ENCODE assay signal across 24 mouse cellular contexts in the genomic region with DNA sequence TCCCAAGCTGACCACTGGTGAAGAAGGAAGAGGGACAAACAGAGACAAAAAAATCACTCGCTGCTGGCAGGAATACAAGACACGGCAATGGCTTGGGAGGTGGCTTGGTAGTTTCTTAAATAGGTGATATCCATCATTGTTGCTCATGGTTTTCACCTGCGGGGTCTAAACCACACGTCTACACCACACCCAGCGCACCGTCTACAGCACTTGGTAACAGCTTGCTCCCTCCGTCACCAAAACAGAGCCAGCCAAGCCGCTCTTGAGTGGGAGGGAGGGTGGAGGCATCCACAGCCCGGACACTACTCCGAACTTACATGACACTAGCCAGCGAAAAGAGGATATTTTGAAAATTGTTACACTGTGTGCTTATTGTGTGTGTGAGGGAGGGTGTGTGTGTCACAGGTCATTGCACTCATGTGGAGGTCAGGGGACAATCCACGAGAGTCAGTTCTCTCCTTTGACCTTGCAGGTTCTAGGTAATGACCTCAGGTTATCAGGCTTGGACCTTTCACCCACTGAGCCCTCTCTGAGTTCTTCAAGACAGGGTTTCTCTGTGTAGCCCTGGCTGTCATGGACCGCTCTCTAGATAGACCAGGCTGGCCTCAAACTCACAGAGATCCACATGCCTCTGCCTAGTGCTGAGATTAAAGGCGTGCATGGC.
DNase-seq lines count a peak whose midpoint lies in the region; ATAC-seq and TF ChIP-seq lines count a peak whose summit lies in the region.
"Had no signal": no experiment of that assay in that cellular context is flagged by ENCODE, and none has a peak within 500 bp of the region (broad histone marks: within the 10 kb centered on the region; RNA-seq: fewer than 3 reads in every experiment).

No protein-coding gene starts in this region.

- no peak for TF ChIP-seq CTCF in E14TG2a.4 (conservative IDR thresholded peaks at IDR 0.05; ENCODE audit: low read length)
- no peak for TF ChIP-seq CTCF in liver, postnatal 0 days (IDR thresholded peaks at IDR 0.05; ENCODE audit: low read depth)
- TF ChIP-seq CTCF in lung, adult 2 months (IDR thresholded peaks at IDR 0.05; ENCODE audit: insufficient read depth, low read length), result no peak

- 0 out of 2 replicates have a peak overlapping the region, but pooled peaks have one; percentile 23 for H3K27ac ChIP-seq in hindbrain, embryonic 10.5 days
- H3K27ac ChIP-seq in hindbrain, embryonic 13.5 days, result no peak overlapping the region
- no peak overlapping the region for H3K27ac ChIP-seq in liver, postnatal 0 days (ENCODE audit: low read depth)
- H3K27ac ChIP-seq: embryonic facial prominence, embryonic 15.5 days; forebrain, embryonic 10.5 days; hindbrain, embryonic 12.5 days; hindbrain, postnatal 0 days; intestine, embryonic 15.5 days had no signal

- WGBS in hindbrain, embryonic 10.5 days, result 91% methylated on average over 14 of the region's 14 CpGs
- 91% methylated on average over 14 of the region's 14 CpGs for WGBS in hindbrain, embryonic 13.5 days
- 89% methylated on average over 14 of the region's 14 CpGs for WGBS in liver, postnatal 0 days (ENCODE audit: insufficient replicate concordance)
- WGBS in lung, adult 2 months, result 88% methylated on average over 14 of the region's 14 CpGs

- no peak for ATAC-seq in hindbrain, embryonic 13.5 days (ENCODE audit: low FRiP score)
- peak; percentile 49; the same call in 1 of the 2 replicates for ATAC-seq in liver, postnatal 0 days
- ATAC-seq: forebrain, embryonic 14.5 days; hindbrain, postnatal 0 days; intestine, embryonic 15.5 days had no signal

- no peak overlapping the region for H3K9ac ChIP-seq in hindbrain, embryonic 13.5 days
- H3K9ac ChIP-seq in liver, postnatal 0 days (replicated peaks), result no peak overlapping the region
- H3K9ac ChIP-seq: embryonic facial prominence, embryonic 15.5 days; heart, embryonic 12.5 days; hindbrain, embryonic 12.5 days; intestine, embryonic 15.5 days had no signal

- DNase-seq in hindbrain, embryonic 10.5 days (ENCODE audit: low spot score), result no peak
- peak; percentile 63 to 66 for DNase-seq in CD8-positive naive resting alpha-beta T cell, adult 2 months (ENCODE audit: low read depth in 2 of 2, low spot score in 2 of 2)
- no peak for DNase-seq in liver, postnatal 0 days
- DNase-seq in adrenal gland, postnatal 14 days, result no peak
- no peak for DNase-seq in lung, adult 2 months
- DNase-seq: adrenal gland, adult 8-10 months; cerebellum, adult 11 months; cerebellum, adult 8-10 months; cerebellum, postnatal 14 days; embryo, embryonic 11 days; gastrocnemius, postnatal 36 days; heart, adult 18-20 months; heart, postnatal 36 days had no signal

- TF ChIP-seq POLR2A in lung, adult 2 months (IDR thresholded peaks at IDR 0.05; ENCODE audit: borderline replicate concordance, extremely low read depth, low read depth, low read length), result no peak

- H3K36me3 ChIP-seq in hindbrain, embryonic 10.5 days, result no peaks in the 10 kb centered on the region
- H3K36me3 ChIP-seq in hindbrain, embryonic 13.5 days, result no peaks in the 10 kb centered on the region
- no peaks in the 10 kb centered on the region for H3K36me3 ChIP-seq in E14TG2a.4 (ENCODE audit: insufficient read depth, low read length)
- H3K36me3 ChIP-seq in liver, postnatal 0 days (replicated peaks; ENCODE audit: insufficient read depth, low read length), result no peaks in the 10 kb centered on the region
- H3K36me3 ChIP-seq: embryonic facial prominence, embryonic 15.5 days; forebrain, embryonic 10.5 days; heart, embryonic 12.5 days; hindbrain, embryonic 12.5 days; intestine, embryonic 15.5 days had no signal

- H3K4me2 ChIP-seq in hindbrain, embryonic 13.5 days, result no peak overlapping the region
- H3K4me2 ChIP-seq in liver, postnatal 0 days (ENCODE audit: low read depth, low read length), result no peak overlapping the region
- H3K4me2 ChIP-seq: embryonic facial prominence, embryonic 15.5 days; heart, embryonic 12.5 days; hindbrain, embryonic 12.5 days; intestine, embryonic 15.5 days had no signal

- no peaks in the 10 kb centered on the region for H3K9me3 ChIP-seq in hindbrain, embryonic 10.5 days
- no peaks in the 10 kb centered on the region for H3K9me3 ChIP-seq in hindbrain, embryonic 13.5 days
- H3K9me3 ChIP-seq in E14TG2a.4 (ENCODE audit: low read length), result no peaks in the 10 kb centered on the region
- no peaks in the 10 kb centered on the region for H3K9me3 ChIP-seq in liver, postnatal 0 days (ENCODE audit: low read length)
- H3K9me3 ChIP-seq: embryonic facial prominence, embryonic 15.5 days; forebrain, embryonic 10.5 days; heart, embryonic 12.5 days; hindbrain, embryonic 12.5 days; intestine, embryonic 15.5 days had no signal

- H3K27me3 ChIP-seq in hindbrain, embryonic 10.5 days (ENCODE audit: insufficient read depth, poor library complexity, severe bottlenecking), result no peaks in the 10 kb centered on the region
- H3K27me3 ChIP-seq in hindbrain, embryonic 13.5 days, result no peaks in the 10 kb centered on the region
- H3K27me3 ChIP-seq in E14TG2a.4 (ENCODE audit: insufficient read depth, low read length), result no peaks in the 10 kb centered on the region
- no peaks in the 10 kb centered on the region for H3K27me3 ChIP-seq in liver, postnatal 0 days (ENCODE audit: insufficient read depth, low read length)
- H3K27me3 ChIP-seq: CH12.LX; embryonic facial prominence, embryonic 15.5 days; heart, embryonic 12.5 days; hindbrain, embryonic 12.5 days; intestine, embryonic 15.5 days had no signal

- H3K4me3 ChIP-seq in hindbrain, embryonic 10.5 days, result no peak overlapping the region
- no peak overlapping the region for H3K4me3 ChIP-seq in hindbrain, embryonic 13.5 days
- H3K4me3 ChIP-seq in E14TG2a.4 (replicated peaks; ENCODE audit: low read length), result peak overlapping the region; percentile 20; the same call in 1 of the 2 replicates
- H3K4me3 ChIP-seq in liver, postnatal 0 days (ENCODE audit: low read depth, low read length), result no peak overlapping the region
- no peak overlapping the region for H3K4me3 ChIP-seq in lung, adult 2 months (replicated peaks; ENCODE audit: extremely low read depth, low read depth, low read length)
- H3K4me3 ChIP-seq: embryonic facial prominence, embryonic 15.5 days; erythroblast, embryonic 14.5 days; forebrain, embryonic 10.5 days; heart, embryonic 12.5 days; hindbrain, embryonic 12.5 days; intestine, embryonic 15.5 days had no signal

- TF ChIP-seq EP300 in liver, postnatal 0 days (IDR thresholded peaks at IDR 0.05; ENCODE audit: low read depth), result no peak

- H3K4me1 ChIP-seq in hindbrain, embryonic 10.5 days (replicated peaks), result peaks cover 18% of the 10 kb centered on the region; the same call in 1 of the 2 replicates
- peaks cover 20% of the 10 kb centered on the region for H3K4me1 ChIP-seq in hindbrain, embryonic 13.5 days (replicated peaks)
- H3K4me1 ChIP-seq in E14TG2a.4 (replicated peaks; ENCODE audit: low read depth, low read length), result peaks cover 86% of the 10 kb centered on the region
- H3K4me1 ChIP-seq in liver, postnatal 0 days (ENCODE audit: insufficient read depth), result peaks cover 7% of the 10 kb centered on the region; the same call in 1 of the 2 replicates
- peaks cover 2% of the 10 kb centered on the region; the same call in 1 of the 2 replicates for H3K4me1 ChIP-seq in lung, adult 2 months (ENCODE audit: control insufficient read depth, insufficient read depth, low read length)
- H3K4me1 ChIP-seq: forebrain, embryonic 10.5 days had no signal

Comparison
In these comparisons a context has a peak if more than half of its experiments do, and no peak if none do; other contexts are left out.
1. DNase-seq: peak in CD8-positive naive resting alpha-beta T cell, adult 2 months (2 of 2); none in hindbrain, embryonic 10.5 days (single experiment), liver, postnatal 0 days (single experiment), adrenal gland, postnatal 14 days (single experiment) and lung, adult 2 months (single experiment).